Mouse (Mus musculus): Measurements from ENCODE around the gene Zbtb16.
A peak's percentile ranks its signal among the peaks of the same experiment; 100 is the strongest.

DNA sequence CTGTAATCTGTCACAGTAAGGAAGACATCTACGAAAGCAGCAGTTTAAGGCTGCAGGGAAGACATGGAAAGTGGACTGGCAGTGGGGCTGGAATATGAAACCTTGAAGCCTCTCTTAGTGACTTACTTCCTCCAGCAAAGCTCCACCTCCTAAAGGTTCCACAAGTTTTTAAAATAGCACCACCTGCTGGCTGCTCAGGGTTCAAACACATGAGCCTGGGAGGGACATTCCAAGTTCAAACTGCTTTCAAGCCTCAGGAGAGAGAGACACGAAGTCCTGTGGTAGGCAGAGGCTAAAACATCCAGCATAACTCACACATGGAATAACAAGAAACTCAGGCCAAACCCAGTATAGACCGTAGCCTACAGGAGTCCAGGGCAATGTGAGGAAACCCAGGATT, 191.6 kb downstream of the Zbtb16 start:
- no peak for TF ChIP-seq POLR2A (IDR thresholded peaks at IDR 0.05; ENCODE audit: low read depth, low read length)
- TF ChIP-seq CTCF (conservative IDR thresholded peaks at IDR 0.05; ENCODE audit: insufficient read depth, insufficient read length, low read depth, low read length) = 0 out of 2 replicates have a peak, but pooled peaks have one; percentile 5

Measured in kidney, adult 2 months (tissue).